Mouse (Mus musculus) ovary, postnatal 14 days (tissue): ENCODE measurements around the gene Snapc4.
A peak's percentile ranks its signal among the peaks of the same experiment; 100 is the strongest.
"Not testable (repeated sequence)": the region's sequence is repeated elsewhere in the genome, so short reads cannot be mapped to it uniquely, and the experiment has no call there.

Source experiments
- DNase-seq: peaks from one replicate; pipeline ENCODE4 v3.0.0; 2022; ENCODE audit warnings: low spot score

Gene Snapc4

DNA sequence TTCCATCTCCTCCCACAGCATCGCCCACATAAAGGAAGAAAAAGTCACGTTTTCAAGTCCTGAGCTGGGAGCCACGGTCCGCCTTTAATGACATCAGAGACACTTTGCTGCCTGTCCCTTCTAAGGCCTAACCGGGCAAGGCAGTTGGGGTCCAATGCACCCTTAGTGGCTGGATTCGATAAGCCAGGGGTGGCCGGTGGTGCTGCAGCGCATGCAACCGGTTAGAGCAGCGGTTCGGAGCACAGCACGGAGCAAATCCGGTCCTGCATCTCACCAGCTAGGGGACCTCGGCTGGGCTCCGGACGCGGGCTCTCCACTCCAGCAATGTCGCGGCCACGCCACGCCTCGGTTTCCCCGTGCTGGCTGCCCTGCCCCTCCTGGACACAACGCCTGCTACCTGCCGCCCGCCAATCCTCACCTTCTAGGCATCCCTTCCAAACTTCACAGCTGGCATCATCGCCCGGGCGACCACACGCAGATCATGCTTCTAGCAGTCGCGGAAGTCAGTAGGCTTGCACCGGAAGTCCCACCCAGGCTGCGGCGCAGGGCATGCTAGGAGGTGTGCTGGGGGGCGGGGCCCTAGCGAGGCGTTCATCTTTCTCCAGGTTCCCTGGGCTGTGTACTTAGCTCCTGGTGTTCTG is at the start of gene Snapc4:
Snapc4 (minus strand) TSS at position 523 of the 641 bp plus-strand sequence.
- peak; percentile 60 for DNase-seq

DNA sequence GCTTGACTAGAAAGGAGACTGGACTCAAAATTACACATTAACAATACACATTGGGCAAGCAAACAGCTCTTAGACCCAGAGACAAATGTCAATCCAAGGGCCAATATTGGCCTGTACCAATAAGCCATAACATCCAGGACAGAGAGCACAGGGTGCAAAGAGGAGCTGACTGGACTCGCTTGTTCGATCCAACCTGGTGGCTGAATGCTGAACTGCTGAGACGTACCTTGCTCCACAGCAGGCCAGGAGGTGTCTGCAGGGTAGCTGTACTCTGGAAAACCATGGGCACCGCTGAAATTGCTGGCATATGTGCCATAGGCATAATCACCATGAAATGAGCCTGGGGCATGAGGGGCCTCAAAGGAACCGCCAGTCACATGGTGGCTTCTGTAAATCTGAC is 49.4 kb upstream of the Snapc4 start:
- no peak for DNase-seq

DNA sequence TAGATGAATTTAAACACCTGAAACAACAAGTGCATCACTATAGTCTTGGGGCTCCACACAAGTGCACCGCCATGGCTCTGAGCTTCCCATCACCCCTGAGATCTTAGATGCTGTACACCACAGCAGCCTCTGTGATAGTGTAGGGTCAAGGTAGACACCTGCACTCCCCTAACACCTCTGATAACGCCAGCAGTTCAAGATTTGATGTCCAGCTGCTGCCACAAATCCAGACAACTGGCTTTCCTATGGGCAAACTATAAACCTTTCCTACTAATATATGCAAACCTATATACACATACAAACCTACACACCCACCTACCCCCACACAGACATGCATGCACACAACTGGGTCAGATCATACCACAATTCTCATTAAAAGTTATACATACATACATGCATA is 44.1 kb upstream of the Snapc4 start:
- no peak for DNase-seq

DNA sequence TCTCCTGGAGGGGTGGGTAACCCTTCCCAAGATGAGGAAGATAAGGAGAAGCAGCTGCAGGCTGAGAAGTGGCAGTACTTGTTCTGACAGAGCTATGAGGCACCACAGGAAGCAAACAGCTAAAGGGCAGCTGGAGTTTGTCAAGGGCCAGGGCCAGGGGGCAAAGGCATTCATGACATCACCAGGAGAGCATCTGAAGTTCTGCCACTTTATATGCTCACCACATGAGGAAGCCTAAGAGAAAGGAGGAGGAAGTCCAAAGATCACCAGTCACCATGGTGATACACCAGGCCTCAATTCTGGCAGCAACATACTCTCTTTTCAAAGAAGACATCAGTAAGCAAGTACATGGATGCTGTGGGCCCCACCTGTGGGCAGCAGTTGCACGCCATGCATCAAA is 42.6 kb upstream of the Snapc4 start:
- no peak for DNase-seq

DNA sequence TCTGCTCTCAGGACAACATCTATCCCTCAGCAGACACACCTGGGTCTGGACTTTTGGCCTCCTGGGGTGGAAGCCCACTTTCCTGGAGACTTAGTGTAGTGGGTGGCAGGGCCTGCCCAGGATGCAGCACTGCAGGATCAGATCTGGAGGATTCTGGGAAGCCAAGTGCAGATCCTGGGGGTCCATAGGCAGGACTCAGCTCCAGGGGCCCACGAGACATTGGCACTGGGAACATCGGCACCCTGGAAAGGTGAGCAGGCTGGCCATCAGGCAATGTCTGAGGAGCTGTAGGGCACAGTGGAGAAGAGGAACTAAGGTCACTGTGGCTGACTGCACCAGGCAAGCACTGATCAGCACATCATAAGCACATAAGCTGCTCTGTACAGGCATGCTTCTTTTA is 41.5 kb upstream of the Snapc4 start:
- DNase-seq = no peak

DNA sequence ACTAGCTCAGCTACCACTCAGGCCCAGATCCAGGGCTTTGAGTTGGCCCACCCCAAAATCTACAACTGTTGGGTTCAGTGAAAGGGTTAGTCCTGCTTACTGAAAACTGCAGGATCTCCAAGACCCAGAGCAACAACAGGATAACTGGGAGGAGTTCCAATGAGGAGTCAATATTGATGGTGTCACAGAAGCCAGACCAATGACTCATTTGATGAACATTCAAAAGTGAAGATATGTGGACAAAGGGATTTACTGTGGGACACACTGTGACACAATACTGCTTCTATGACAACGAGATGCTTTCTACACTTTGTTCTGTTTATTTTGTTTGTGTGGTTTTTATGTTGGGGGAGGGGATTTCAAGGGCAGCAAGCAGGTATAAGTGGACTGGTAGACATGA is 37.7 kb upstream of the Snapc4 start:
- DNase-seq = no peak

DNA sequence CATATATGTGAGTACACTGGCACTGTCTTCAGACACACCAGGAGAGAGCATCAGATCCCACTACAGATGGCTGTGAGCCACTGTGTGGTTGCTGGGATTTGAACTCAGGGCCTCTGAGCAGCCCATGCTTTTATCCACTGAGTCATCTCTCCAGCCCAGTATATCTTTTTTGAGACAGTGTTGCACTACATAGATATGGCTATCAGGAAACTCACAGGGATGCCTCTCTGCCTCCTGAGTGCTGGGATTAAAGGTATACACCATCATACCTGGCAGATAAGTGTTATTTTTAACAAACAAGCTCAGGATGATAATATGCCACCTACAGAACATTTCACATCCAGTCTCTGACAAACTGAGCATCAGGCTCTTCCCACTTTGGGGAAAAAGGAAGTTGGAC is 36.6 kb upstream of the Snapc4 start:
- DNase-seq = no peak

DNA sequence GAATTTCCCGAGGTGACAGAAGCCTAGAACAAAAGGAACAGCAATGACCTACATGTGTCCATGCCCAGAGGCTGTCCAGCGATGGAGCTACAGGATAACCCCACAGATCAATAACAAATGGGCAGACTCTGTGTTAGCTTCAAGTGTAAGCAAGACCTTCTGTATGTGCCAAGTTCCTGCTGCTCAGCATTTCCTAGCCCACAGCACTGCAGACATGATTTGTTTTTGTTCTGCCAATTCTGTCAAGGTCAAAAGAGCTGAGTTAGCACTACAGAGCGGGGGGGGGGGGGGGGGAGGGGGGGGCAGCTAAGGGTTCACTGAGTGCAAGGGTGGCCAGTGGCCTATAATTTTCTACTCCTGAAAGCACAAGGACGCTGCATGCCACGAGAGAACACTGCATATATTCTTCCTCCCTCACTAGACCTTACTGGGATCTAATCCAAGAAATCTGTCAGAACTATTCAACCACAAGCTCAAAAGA is 30.5 kb upstream of the Snapc4 start:
- DNase-seq = no peak

DNA sequence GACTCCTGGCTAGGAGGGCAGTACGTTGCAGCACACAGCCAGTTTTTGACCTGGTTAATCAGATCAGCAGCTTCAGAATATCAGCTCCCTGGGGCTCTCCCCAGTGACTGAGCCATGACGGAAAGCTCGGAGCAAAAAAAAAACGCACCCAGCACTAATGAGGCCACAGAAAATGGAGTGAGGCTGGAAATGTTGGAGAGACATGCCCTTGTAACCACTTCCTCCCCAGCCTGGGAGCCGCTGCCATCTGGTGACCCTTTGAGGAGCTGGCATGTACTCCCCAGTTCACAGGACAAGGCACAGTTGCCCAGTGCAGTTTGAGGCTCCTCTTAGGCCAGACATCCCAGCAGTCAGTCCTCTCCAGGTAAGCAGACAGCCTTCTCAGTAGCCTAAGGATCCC is 29.6 kb upstream of the Snapc4 start:
- DNase-seq = no peak

DNA sequence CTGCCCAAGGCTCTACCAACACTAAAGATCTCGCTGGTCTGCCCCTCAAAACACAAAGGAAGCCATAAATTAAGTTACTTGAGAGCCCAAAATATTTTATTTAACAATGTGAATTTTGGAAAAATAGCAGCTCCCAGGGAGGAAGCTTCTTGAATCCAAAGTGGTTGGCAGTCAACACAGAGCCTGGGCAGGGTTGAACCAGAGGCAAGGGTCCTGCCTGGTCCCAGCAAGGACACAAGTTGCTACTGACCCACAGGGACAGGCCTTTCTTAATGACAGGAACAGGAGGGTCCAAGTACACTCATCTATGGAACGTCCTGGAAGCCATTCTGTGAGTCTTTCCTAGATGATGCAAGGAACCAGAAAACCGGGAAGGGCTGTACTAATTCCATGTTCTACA is 28.9 kb upstream of the Snapc4 start:
- DNase-seq = no peak

DNA sequence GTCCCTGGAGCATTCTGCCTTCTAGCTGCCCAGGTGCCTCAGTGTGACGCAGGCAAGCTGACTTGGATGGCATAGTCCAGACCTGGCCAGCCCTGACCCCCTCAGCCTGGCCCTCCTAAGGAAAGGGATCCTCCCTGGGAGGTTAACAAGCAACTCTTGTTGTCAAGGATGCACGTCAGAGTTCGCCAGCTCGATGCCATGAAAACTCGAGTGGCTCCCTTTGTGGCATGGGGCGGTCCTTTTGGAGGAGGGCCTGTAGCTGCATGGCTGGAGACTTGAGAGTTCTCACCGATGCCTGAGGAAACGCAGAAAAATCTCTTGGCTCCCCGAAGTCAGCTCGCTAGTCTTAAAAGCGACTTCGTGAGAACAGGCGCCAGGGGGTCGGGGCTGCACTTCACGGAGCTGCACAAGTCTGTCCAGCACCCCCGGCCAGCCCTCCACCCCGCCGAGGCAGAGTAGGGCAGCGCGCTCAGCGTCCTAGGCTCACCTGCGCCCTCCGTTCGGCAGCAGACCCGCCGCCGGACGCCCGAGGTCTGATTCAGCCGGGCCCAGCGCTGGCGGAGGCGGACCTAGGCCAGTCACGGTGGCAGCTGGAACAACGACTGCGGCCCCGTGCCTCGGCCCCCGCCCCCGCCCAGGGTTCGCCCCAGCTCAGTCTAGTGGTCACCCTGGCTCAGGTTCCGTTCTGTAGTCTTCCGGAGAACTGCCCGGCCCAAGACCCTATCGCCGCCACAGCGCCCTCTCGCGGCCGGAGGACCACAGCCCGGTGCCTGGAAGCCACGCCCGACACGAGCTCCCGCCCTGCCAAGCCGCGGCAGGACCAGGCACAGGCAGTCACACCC is 28.3 kb upstream of the Snapc4 start, which contains the start of gene Inpp5e:
Inpp5e (minus strand) TSS at position 689 of the 842 bp plus-strand sequence.
- peak; percentile 99 for DNase-seq

DNA sequence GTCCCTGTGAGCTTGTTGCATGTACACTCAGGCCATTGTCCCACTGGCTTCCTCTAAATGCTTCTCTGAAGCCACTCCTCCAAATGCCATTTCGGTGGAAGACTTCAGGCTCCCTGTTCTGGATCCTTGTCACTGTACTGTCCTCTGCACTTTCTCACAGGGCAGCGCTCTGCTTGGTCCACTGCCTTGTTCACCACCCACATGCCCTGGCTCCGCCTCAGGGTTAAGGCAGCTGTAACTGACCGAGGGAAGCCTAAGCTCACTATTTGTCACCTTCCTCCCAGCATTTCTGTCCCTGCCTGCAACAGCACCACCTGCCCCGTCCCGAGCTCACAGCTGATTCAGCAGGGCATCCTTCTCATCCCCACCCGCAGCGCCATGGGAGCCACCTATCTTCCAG is 22.9 kb upstream of the Snapc4 start:
- no peak for DNase-seq

DNA sequence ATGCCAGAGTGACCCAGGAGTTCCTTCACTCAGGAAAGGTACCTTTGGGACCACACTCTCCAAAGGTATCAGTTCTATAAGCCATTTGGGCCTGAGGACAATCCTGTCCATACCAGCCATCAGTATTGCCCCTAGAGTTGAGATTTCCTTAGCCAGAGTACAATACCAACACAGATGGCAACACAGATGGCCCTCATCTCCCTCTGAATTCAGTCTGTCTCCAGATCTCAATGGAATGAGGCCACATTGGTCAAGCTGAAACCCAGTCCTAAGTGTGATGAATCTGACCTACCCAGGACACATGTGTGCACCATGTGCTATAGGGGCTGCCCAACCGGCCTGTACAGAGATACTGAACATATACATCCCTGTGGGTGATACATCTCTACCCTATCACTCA is 21.8 kb upstream of the Snapc4 start:
- no peak for DNase-seq

DNA sequence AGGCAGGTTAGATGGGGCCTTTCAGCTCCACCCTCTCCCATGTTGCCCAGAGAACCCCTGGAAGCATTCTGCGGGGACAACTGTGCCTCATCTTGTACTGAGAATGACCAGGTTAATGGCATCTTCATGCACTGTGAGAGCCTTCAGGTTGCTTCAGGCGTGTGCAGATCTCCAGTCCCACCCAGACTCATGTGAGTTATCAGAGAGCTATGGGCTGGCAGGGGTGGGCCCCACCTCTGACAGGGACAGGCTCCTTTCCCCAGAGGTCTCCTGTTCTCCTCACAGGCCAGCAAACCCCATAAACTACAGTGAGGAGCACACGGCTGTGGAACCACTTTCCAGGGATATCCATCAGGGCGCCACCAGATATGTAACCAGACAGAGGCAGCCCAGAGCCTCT is 20.6 kb upstream of the Snapc4 start:
- no peak for DNase-seq

DNA sequence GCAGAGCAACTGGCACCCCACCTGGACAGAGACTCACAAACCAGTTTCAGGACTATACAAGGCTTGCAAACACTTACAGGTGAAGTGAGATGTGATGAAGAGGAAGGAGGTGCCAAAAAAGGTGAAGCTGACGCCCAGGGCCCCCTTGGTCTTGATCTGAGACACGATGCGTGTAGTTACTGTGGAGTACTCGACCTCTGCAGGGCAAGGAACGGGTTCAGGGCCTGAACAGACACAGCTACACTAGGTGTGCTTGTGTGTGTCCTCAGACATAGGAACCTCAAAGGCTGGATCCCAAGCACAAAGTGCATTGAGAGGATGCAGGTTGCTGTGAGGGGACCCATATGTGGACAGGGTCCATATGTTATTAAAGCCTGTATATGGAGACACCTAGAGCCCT is 19.8 kb upstream of the Snapc4 start:
- DNase-seq = no peak

DNA sequence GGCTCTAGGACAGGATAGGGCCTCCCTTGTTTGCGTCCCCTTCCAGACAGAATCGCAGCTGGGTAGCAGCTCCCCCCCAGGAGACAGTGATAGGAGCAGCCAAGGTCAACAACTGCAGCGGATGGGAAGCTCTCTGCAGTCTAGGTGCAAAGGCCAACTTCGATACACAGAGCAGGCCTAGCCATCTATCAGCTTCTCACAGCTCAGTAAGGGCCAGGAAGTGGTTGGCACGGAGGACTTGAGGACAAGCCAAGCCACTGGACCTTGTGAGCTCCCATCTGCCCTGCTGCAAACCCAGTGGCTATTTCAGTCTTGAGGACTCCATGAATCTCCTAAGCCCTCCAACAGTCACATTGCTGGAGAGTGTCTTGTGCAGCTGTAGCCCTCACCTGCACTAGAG is 19.2 kb upstream of the Snapc4 start:
- no peak for DNase-seq

DNA sequence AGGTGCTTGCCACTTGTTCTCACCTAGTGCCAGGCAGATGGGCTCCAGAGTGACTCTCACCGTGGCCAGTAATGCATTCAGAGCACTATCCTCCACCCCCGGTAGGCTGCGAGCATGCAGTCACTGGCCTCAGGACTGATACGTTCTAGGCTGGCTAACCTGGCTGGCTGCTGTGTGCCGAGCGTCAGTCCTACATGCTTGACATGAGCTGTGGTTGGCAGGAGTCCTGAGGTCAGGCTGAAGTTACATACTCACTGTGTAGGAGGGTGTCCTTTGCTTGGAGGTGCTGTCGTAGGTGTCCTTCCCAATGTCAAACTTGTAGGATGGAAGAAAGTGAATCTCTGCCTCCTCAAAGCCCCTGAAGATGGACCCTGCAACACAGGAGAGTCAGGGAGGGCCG is 18.5 kb upstream of the Snapc4 start:
- DNase-seq = no peak

DNA sequence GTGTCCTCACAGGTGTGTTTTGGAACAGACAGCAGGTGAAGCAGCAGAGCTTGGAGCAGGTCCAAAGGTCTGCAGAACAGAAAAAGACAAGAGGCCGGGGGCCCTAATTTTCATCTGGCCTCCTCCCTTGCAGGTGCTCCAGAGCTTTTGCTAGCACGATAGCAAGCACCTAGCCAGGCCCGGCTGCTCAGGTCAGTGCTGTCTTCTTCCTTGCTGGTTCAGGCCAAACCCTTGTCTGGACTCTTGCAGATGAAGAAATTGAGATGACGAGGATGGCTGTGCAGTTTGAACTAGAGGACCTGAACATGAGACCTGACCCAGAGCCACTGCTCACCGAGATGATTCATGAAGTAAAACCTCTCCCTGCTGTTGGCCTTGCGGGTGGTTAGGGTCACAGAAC is 11.2 kb upstream of the Snapc4 start:
- DNase-seq = no peak

DNA sequence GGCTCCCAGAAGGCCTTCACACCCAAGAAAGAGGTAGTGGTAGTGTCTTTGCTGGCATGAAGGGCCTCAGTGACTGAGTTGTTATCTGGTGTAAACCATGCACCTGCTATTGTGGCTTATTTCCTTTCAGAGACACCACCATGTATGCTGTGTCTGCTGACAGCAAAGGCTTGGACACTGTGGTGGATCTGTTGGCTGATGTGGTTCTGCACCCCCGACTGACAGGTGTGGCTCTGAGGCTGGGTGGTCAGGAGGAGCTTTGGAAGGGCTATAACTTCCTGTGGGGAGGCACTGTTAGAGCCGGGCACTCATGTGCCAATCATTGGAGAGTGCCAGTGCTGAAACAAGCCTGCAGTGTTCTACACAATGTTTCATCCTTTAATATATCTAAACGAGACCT is 10.5 kb upstream of the Snapc4 start:
- DNase-seq = no peak

DNA sequence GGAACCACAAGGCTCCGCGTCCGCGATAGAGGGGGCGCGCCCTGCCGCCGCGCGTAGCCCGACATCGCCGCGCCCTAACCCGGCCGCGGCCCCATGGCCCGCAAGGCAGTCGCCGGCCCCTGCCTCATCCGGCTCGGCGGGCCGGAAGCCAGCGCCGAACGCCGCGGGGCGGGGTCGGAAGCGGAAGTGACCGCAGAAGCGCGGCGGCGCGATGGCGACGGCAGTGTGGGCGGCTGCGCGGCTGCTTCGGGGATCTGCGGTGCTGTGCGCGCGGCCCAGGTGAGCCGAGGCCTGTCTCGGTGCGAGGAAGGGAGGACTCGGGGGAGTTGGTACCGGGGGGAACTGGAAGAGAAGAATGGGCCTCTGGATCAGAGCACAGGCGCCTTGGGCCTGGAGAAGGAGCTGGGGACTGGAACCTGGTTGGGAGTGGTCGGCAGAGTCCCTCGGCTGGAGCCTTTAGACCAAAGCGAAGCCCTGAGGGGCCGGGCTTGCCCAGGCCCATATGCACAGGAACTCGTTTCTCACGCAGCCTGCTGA is 8.8 kb upstream of the Snapc4 start, which contains the start of the genes Entr1 and Pmpca:
Entr1 (minus strand) TSS at position 163 of the 537 bp plus-strand sequence.
Pmpca (plus strand) TSS at position 186 of the 537 bp plus-strand sequence.
- DNase-seq = peak; percentile 77

DNA sequence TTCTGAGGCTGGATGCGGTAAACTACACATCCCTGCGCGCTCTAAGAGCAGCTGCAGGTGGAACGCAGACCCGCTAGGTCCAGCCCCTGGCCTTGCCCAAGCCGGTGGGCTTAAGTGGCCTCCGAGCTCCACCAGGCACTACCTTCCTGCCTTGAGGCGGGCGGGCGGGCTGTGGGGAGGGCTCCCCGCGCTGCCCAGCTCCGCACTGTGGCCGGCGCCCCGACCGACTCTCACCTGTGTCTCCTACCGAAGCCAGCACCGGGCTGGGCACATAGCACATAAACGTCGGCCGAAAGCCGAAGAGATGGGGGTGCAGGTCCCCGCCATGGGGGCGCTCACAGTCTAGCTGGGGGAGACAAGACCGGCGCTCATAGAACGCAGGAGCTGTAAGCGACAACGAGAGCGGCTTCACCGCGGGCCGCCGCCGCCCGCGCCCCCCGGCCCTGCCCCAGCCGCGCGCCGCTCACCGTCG is 8.3 kb upstream of the Snapc4 start:
- no peak for DNase-seq

DNA sequence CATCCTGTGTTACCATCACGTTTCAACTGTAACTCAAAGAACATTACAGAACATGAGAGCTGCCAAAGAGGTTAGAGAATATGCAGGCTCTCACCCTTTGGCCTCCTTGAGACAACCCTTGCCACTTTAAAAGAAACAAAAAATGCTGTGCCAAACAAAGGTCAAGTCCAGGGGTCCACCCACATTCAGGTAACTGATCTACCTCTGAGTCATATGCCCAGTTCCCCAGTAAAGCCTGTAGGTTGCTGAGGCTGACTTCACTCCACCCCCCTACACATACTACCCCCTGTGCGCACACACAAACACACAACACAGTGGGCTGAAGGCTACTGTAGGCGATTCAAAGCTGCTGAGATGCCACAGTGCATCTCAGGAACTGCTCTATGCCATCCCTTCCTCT is 7.3 kb upstream of the Snapc4 start:
- no peak for DNase-seq

DNA sequence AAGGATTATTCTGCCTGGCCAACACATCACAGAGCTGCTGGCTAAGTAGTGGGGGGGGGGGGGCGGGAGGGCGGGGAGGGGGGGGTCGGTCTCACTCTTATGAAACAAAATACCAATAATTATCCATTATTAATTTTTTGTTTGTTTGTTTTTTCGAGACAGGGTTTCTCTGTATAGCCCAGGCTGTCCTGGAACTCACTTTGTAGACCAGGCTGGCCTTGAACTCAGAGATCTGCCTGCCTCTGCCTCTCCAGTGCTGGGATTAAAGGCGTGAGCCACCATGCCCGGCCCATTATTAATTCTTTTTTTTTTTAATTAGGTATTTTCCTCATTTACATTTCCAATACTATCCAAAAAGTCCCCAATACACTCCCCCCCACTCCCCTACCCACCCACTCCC is 418 bp upstream of the Snapc4 start:
- not testable (repeated sequence) for DNase-seq
